Mouse (Mus musculus) spleen, postnatal 10 days (tissue): ENCODE results near the gene Ncor2.
A peak's percentile ranks its signal among the peaks of the same experiment; 100 is the strongest.
"Not testable (repeated sequence)": the region's sequence is repeated elsewhere in the genome, so short reads cannot be mapped to it uniquely, and the experiment has no call there.

Experiments used
- DNase-seq, 2 experiments: peaks; one replicate each; pipeline ENCODE4 v3.0.0; 2021 to 2022; ENCODE audit warnings: low spot score in 2 of 2

Gene Ncor2

GRCm38 (mm10) chr5:125179007-125179734 is at the start of gene Ncor2:
TSS of gene Ncor2 (minus strand) at chr5:125179219.
- DNase-seq = peak; percentile 56 to 86

GRCm38 (mm10) chr5:125227699-125228098 is 48.7 kb upstream of the Ncor2 start:
- no peak for DNase-seq

GRCm38 (mm10) chr5:125226229-125226634 is 47.2 kb upstream of the Ncor2 start:
- no peak for DNase-seq

GRCm38 (mm10) chr5:125224925-125225324 is 45.9 kb upstream of the Ncor2 start:
- DNase-seq = no peak

GRCm38 (mm10) chr5:125223961-125224360 is 44.9 kb upstream of the Ncor2 start:
- no peak for DNase-seq

- no peak for DNase-seq
These were observed 43.7 kb upstream of the Ncor2 start for GRCm38 (mm10) chr5:125222706-125223105.

GRCm38 (mm10) chr5:125221868-125222267 is 42.8 kb upstream of the Ncor2 start:
- DNase-seq = no peak

GRCm38 (mm10) chr5:125217426-125218170 is 38.6 kb upstream of the Ncor2 start:
- DNase-seq = no peak

GRCm38 (mm10) chr5:125215930-125216459 is 37.0 kb upstream of the Ncor2 start:
- DNase-seq = peak in 1 of 2 experiments; percentile 45

GRCm38 (mm10) chr5:125215346-125215929 is 36.4 kb upstream of the Ncor2 start:
- no peak for DNase-seq

GRCm38 (mm10) chr5:125214064-125214463 is 35.0 kb upstream of the Ncor2 start:
- DNase-seq = no peak

- not testable (repeated sequence) for DNase-seq
These were observed 25.9 kb upstream of the Ncor2 start for GRCm38 (mm10) chr5:125204910-125205309.

GRCm38 (mm10) chr5:125204199-125204815 is 25.3 kb upstream of the Ncor2 start:
- DNase-seq = no peak

- no peak for DNase-seq
These were observed 24.7 kb upstream of the Ncor2 start for GRCm38 (mm10) chr5:125203759-125204158.

- no peak for DNase-seq
These were observed 24.1 kb upstream of the Ncor2 start for GRCm38 (mm10) chr5:125203099-125203498.

GRCm38 (mm10) chr5:125202100-125202499 is 23.1 kb upstream of the Ncor2 start:
- DNase-seq = no peak

- no peak for DNase-seq
These were observed 20.1 kb upstream of the Ncor2 start for GRCm38 (mm10) chr5:125199086-125199485.

GRCm38 (mm10) chr5:125197325-125197724 is 18.3 kb upstream of the Ncor2 start:
- not testable (repeated sequence) for DNase-seq

GRCm38 (mm10) chr5:125196054-125196453 is 17.0 kb upstream of the Ncor2 start:
- no peak for DNase-seq

- DNase-seq = no peak
These were observed 16.1 kb upstream of the Ncor2 start for GRCm38 (mm10) chr5:125195142-125195541.

- DNase-seq = no peak
These were observed 14.7 kb upstream of the Ncor2 start for GRCm38 (mm10) chr5:125193478-125194439.
